Mouse (Mus musculus): ENCODE results near the gene Ankib1. TPM values are rescaled to one million over a fixed set of nuclear protein-coding genes. Genes with fewer than 3 reads are reported as not detected.

Gene Ankib1
- polyA plus RNA-seq, 1 experiment from 2014 or later: 9.9 TPM

DNA sequence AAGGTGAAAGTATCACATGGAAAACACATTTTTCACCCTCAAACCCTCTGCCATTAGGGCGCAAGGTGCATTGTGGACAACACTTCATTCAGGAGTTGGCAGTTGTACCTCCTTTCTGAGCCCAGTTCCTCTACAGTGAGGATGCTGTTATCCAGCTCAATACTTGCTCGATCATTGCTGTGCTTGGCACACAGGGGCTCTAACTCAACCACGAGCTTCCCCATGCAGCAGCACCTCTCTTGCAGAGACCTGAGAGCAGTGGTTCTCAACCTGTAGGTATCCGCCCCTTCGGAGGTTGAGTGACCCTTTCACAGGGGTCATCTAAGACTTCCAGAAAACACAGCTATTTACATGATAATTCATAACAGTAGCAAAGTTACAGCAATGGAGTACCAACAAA, 151.1 kb downstream of the Ankib1 start:
- WGBS: 92% methylated on average over 5 of the region's 5 CpGs
- H3K4me1 ChIP-seq: peaks cover under 1% of the 10 kb centered on the region
- no peak overlapping the region for H3K4me3 ChIP-seq
- DNase-seq (ENCODE audit: extremely low spot score, low spot score): no peak
- H3K27ac ChIP-seq: no peak overlapping the region
- no peaks in the 10 kb centered on the region for H3K36me3 ChIP-seq (replicated peaks)
- H3K9me3 ChIP-seq: 0 out of 2 replicates have a peak, but pooled peaks cover 2% of the 10 kb centered on the region
- H3K27me3 ChIP-seq (ENCODE audit: poor library complexity, severe bottlenecking): no peaks in the 10 kb centered on the region

DNA sequence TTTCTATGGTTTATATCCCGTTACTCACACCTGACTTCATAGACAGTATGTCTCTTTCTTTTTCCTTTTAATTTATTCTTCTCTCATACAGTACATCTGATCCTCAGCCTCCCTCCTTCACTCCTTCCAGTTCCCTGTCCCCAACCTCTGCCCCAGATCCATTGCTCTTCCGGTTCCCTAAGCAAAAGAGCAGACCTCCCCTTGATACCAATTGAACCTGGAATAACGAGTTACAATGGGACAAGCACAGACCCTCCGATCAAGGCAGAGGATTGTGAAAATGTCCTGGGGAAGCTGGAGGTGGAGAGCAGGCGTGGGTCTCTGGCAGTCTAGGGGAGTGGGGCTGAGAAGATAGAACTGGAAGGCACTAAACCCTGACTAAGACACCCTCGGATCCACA, 151.8 kb downstream of the Ankib1 start, which contains the start of gene Tmbim7:
Gene Tmbim7 (plus strand): TSS at position 301 of the 400 bp plus-strand sequence.
- no peaks in the 10 kb centered on the region for H3K36me3 ChIP-seq (replicated peaks)
- H3K4me1 ChIP-seq: peaks cover 6% of the 10 kb centered on the region
- H3K27ac ChIP-seq: no peak within 1 kb of the TSS
- H3K27me3 ChIP-seq (ENCODE audit: poor library complexity, severe bottlenecking): no peaks in the 10 kb centered on the region
- 77% methylated on average over 6 of the region's 6 CpGs for WGBS
- no peak for DNase-seq (ENCODE audit: extremely low spot score, low spot score)
- H3K4me3 ChIP-seq: no peak within 1 kb of the TSS
- 0 out of 2 replicates have a peak, but pooled peaks cover 2% of the 10 kb centered on the region for H3K9me3 ChIP-seq

GRCm38 (mm10) chr5:3648849-3649210, 153.9 kb downstream of the Ankib1 start:
- Histone ChIP-seq H3K27ac (no peak overlapping the region), H3K36me3 (replicated peaks) (peaks cover 19% of the 10 kb centered on the region), H3K27me3 (ENCODE audit: poor library complexity, severe bottlenecking) (no peaks in the 10 kb centered on the region), H3K9me3 (0 out of 2 replicates have a peak, but pooled peaks cover 2% of the 10 kb centered on the region), H3K4me1 (peaks cover 13% of the 10 kb centered on the region), H3K4me3 (no peak overlapping the region)
- WGBS: 78% methylated on average over 4 of the region's 4 CpGs
- no peak for DNase-seq (ENCODE audit: extremely low spot score, low spot score)

DNA sequence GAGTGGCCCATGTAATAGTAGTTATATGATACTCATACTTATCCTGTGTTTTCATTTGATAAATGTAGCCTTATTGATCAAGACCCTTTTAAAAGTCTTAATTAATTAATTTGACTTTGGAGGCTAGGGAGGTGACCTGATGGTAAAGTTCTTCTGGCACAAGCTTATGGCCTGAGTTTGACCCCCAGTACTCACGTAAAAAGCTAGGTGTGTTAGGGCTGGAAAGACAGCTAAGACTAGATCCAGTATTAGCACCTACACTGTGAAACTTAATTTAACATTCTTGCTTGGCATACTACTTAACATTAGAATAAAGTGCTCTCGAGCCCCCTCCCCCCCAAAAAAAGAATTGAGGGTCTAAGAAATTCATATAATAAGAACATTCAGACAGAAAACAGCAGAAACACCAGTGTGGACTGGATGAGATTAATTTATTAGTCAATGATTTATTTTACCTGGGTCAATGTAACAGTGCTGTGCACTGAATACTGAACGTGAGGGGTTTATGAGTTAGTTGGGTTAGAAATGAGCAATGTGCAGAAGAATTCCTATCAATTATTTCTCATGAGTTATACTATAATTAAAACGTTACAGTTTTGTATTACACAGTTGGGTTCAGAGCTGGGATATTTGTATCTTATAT, 154.4 kb downstream of the Ankib1 start:
- WGBS: 59% methylated on average over 4 of the region's 4 CpGs
- Histone ChIP-seq H3K36me3 (replicated peaks) (peaks cover 23% of the 10 kb centered on the region), H3K27me3 (ENCODE audit: poor library complexity, severe bottlenecking) (no peaks in the 10 kb centered on the region), H3K4me1 (peaks cover 13% of the 10 kb centered on the region), H3K9me3 (0 out of 2 replicates have a peak, but pooled peaks cover 2% of the 10 kb centered on the region), H3K27ac (peak overlapping the region; percentile 96), H3K4me3 (peak overlapping the region; percentile 96)
- no peak for DNase-seq (ENCODE audit: extremely low spot score, low spot score)

- DNase-seq (ENCODE audit: extremely low spot score, low spot score): peak; percentile 89
- Histone ChIP-seq H3K9me3 (0 out of 2 replicates have a peak, but pooled peaks cover 2% of the 10 kb centered on the region), H3K4me1 (peaks cover 13% of the 10 kb centered on the region), H3K36me3 (replicated peaks) (peaks cover 29% of the 10 kb centered on the region), H3K27ac (peak overlapping the region; percentile 96), H3K27me3 (ENCODE audit: poor library complexity, severe bottlenecking) (no peaks in the 10 kb centered on the region), H3K4me3 (peak overlapping the region; percentile 96)
- WGBS: under 1% methylated on average over 23 of the region's 46 CpGs
These were observed 155.0 kb downstream of the Ankib1 start for GRCm38 (mm10) chr5:3647708-3648121.

- DNase-seq (ENCODE audit: extremely low spot score, low spot score): peak; percentile 58
- peaks cover 13% of the 10 kb centered on the region for H3K4me1 ChIP-seq
- no peaks in the 10 kb centered on the region for H3K27me3 ChIP-seq (ENCODE audit: poor library complexity, severe bottlenecking)
- H3K9me3 ChIP-seq: 0 out of 2 replicates have a peak, but pooled peaks cover 2% of the 10 kb centered on the region
- peak overlapping the region; percentile 96 for H3K27ac ChIP-seq
- peak overlapping the region; percentile 96 for H3K4me3 ChIP-seq
- WGBS: under 1% methylated on average over 59 of the region's 60 CpGs
- peaks cover 35% of the 10 kb centered on the region for H3K36me3 ChIP-seq (replicated peaks)
These were observed 155.6 kb downstream of the Ankib1 start for GRCm38 (mm10) chr5:3646991-3647707.

GRCm38 (mm10) chr5:3646539-3646938, 156.2 kb downstream of the Ankib1 start:
- Histone ChIP-seq H3K4me3 (peak overlapping the region; percentile 96), H3K27ac (peak overlapping the region; percentile 96), H3K27me3 (ENCODE audit: poor library complexity, severe bottlenecking) (no peaks in the 10 kb centered on the region), H3K36me3 (replicated peaks) (peaks cover 41% of the 10 kb centered on the region), H3K4me1 (peaks cover 13% of the 10 kb centered on the region), H3K9me3 (0 out of 2 replicates have a peak, but pooled peaks cover 2% of the 10 kb centered on the region)
- no peak for DNase-seq (ENCODE audit: extremely low spot score, low spot score)
- WGBS: 40% methylated on average over 6 of the region's 6 CpGs

DNA sequence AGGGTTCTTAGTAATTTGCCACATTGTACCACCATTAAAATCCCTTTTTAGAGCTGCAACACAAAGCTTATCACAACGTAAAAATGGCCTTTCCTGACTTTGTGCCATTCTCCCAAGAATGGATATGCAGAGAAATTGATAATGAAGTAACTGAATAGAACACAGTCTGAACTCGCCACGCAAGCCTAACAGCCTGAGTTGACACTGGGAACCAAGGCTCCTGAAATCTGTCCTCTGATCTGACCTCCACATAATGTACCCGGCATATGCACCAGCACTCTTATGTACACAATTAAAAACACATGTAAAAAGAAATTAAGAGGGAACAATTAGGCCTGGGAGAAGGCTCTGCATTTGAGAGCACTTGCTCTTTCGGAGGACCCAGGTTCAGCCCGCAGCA, 157.4 kb downstream of the Ankib1 start:
- Histone ChIP-seq H3K36me3 (replicated peaks) (peaks cover 53% of the 10 kb centered on the region), H3K4me1 (peaks cover 13% of the 10 kb centered on the region)
- no peak for DNase-seq (ENCODE audit: extremely low spot score, low spot score)

GRCm38 (mm10) chr5:3644621-3645020, 158.1 kb downstream of the Ankib1 start:
- no peak for DNase-seq (ENCODE audit: extremely low spot score, low spot score)
- H3K27me3 ChIP-seq (ENCODE audit: poor library complexity, severe bottlenecking): no peaks in the 10 kb centered on the region
- peaks cover 60% of the 10 kb centered on the region for H3K36me3 ChIP-seq (replicated peaks)
- 94% methylated on average over 6 of the region's 6 CpGs for WGBS
- H3K4me1 ChIP-seq: peaks cover 13% of the 10 kb centered on the region
- H3K27ac ChIP-seq: no peak overlapping the region
- no peak overlapping the region for H3K4me3 ChIP-seq
- 0 out of 2 replicates have a peak, but pooled peaks cover 2% of the 10 kb centered on the region for H3K9me3 ChIP-seq

More for the DNA sequence above, 157.4 kb downstream of the Ankib1 start:
- H3K27ac ChIP-seq: no peak overlapping the region
- 86% methylated on average over 6 of the region's 6 CpGs for WGBS
- 0 out of 2 replicates have a peak, but pooled peaks cover 2% of the 10 kb centered on the region for H3K9me3 ChIP-seq
- H3K27me3 ChIP-seq (ENCODE audit: poor library complexity, severe bottlenecking): no peaks in the 10 kb centered on the region
- peak overlapping the region; percentile 96; the same call in 1 of the 2 replicates for H3K4me3 ChIP-seq

Small RNA genes lying within 50 kb of the gene (microRNA-seq; reads per million reads assigned to microRNA genes)
- gene Gm22926 (not detected), gene Gm26238 (not detected)

Other genes starting within 250 kb of the Ankib1 start
- 3.3 and 3.7 TPM in 2 replicates for gene 1700109H08Rik, start 231.4 kb downstream of the Ankib1 start, polyA plus RNA-seq (2016; fragmentation: Nextera tagmentation; extraction: Ambion mirVana)
- 15.9 and 16.3 TPM in 2 replicates for gene Pex1, start 206.9 kb downstream of the Ankib1 start, polyA plus RNA-seq (2016; fragmentation: Nextera tagmentation; extraction: Ambion mirVana)
- 14.3 and 15.7 TPM in 2 replicates for gene Rbm48, start 206.3 kb downstream of the Ankib1 start, polyA plus RNA-seq (2016; fragmentation: Nextera tagmentation; extraction: Ambion mirVana)
- gene Tmbim7, start 151.7 kb downstream of the Ankib1 start, polyA plus RNA-seq (2016; fragmentation: Nextera tagmentation; extraction: Ambion mirVana): not detected in 2 replicates
- gene Gatad1, start 145.7 kb downstream of the Ankib1 start, polyA plus RNA-seq (2016; fragmentation: Nextera tagmentation; extraction: Ambion mirVana): 70.6 and 77.4 TPM in 2 replicates
- 61.5 and 63.3 TPM in 2 replicates for gene Krit1, start 259 bp upstream of the Ankib1 start, polyA plus RNA-seq (2016; fragmentation: Nextera tagmentation; extraction: Ambion mirVana)
- 0.09 and 0.15 TPM in 2 replicates for gene Lrrd1, start 42.2 kb upstream of the Ankib1 start, polyA plus RNA-seq (2016; fragmentation: Nextera tagmentation; extraction: Ambion mirVana)
- 7.9 and 10.7 TPM in 2 replicates for gene Mterf1a, start 91.0 kb upstream of the Ankib1 start, polyA plus RNA-seq (2016; fragmentation: Nextera tagmentation; extraction: Ambion mirVana)
- 118 and 128 TPM in 2 replicates for gene Akap9, start 125.1 kb upstream of the Ankib1 start, polyA plus RNA-seq (2016; fragmentation: Nextera tagmentation; extraction: Ambion mirVana)

Measured in forebrain, embryonic 10.5 days (tissue).